Mouse (Mus musculus) midbrain, embryonic 15.5 days (tissue): Measurements from ENCODE around the gene Tmem145. TPM values are rescaled to one million over a fixed set of nuclear protein-coding genes. Genes with fewer than 3 reads are reported as not detected.

Experiments
- ATAC-seq: fragments of 200-750 bp; cut with Nextera tagmentation; replicated peaks from 2 replicates; pipeline ENCODE4 v1.8.0; 2017; ENCODE audit warnings: moderate TSS enrichment
- H3K27ac ChIP-seq: fragments of 300-500 bp; sonication (generic); 2 replicates; pipeline ENCODE4 v1.5.1; 2015; ENCODE audit warnings: mild to moderate bottlenecking, inconsistent platforms
- H3K27me3 ChIP-seq: fragments of 300-500 bp; sonication (generic); replicated peaks from 2 replicates; pipeline ENCODE4 v1.6.1; 2015; ENCODE audit warnings: inconsistent platforms
- H3K36me3 ChIP-seq: fragments of 300-500 bp; sonication (generic); replicated peaks from 2 replicates; pipeline ENCODE4 v1.6.1; 2015; ENCODE audit warnings: inconsistent platforms
- H3K4me1 ChIP-seq: fragments of 300-500 bp; sonication (generic); 2 replicates; pipeline ENCODE4 v1.6.1; 2015; ENCODE audit warnings: inconsistent platforms
- H3K4me2 ChIP-seq: fragments of 300-500 bp; sonication (generic); 2 replicates; pipeline ENCODE4 v1.6.1; 2015; ENCODE audit warnings: inconsistent platforms, mild to moderate bottlenecking, moderate library complexity
- H3K4me3 ChIP-seq: fragments of 300-500 bp; sonication (generic); 2 replicates; pipeline ENCODE4 v1.5.1; 2015; ENCODE audit warnings: mild to moderate bottlenecking, inconsistent platforms
- H3K9ac ChIP-seq: fragments of 300-500 bp; sonication (generic); 2 replicates; pipeline ENCODE4 v1.6.1; 2015; ENCODE audit warnings: mild to moderate bottlenecking, inconsistent platforms
- H3K9me3 ChIP-seq: fragments of 300-500 bp; sonication (generic); 2 replicates; pipeline ENCODE4 v1.6.1; 2016; ENCODE audit warnings: inconsistent platforms
- WGBS: fragments of 180-500 bp; shearing (Covaris S2); methylation state at CpG from one replicate; pipeline ENCODE4 v1.1.7; 2015; ENCODE audit warnings: mixed read lengths; 5-methylcytosine and 5-hydroxymethylcytosine counted together
- polyA plus RNA-seq: library from polyadenylated mRNA; unstranded; fragments of >200 nt; fragmentation: Nextera tagmentation; extraction: Ambion mirVana; gene quantifications from 2 replicates; pipeline ENCODE4 v1.2.1, GENCODE M21; 2015

Tmem145 gene
- polyA plus RNA-seq, 1 experiment from 2014 or later = 102 TPM

DNA sequence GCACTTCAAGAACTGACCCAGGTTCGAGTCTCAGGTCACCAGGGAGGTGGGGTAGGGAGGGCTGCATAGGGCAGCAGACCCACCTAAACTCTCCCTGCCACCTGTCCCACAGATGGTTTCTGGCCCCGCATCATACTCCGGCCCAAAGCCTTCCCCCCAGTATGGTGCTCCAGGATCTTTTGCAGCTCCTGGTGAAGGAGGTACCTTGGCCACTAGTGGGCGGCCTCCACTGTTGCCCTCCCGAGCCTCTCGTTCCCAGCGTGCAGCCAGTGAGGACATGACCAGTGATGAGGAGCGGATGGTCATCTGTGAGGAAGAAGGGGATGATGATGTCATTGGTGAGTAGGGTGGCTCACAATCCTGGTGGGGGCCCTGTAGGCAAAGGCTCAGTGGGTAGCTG, 18.9 kb upstream of the Tmem145 start:
- WGBS = 83% methylated on average over 8 of the region's 8 CpGs
- Histone ChIP-seq H3K4me3 (no peak overlapping the region), H3K9me3 (no peaks in the 10 kb centered on the region), H3K9ac (no peak overlapping the region), H3K27me3 (no peaks in the 10 kb centered on the region), H3K36me3 (peaks cover 66% of the 10 kb centered on the region), H3K4me1 (peaks cover 26% of the 10 kb centered on the region), H3K4me2 (no peak overlapping the region), H3K27ac (no peak overlapping the region)
- no peak for ATAC-seq

DNA sequence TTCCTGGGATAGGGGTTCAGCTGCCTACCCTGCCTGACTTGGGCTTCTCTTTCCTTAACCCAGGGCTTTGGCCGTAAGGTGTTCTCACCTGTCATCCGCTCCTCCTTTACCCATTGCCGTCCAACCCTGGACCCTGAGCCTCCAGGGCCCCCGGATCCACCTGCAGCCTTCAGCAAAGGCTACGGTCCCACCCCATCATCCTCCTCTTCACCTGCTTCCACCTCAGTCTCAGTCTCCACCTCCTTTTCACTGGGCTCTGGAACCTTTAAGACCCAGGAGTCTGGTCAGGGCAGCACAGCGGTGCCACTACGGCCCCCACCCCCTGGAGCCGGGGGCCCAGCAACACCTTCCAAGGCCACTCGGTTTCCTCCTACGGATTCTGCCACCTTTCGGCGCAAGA, 17.9 kb upstream of the Tmem145 start:
- peaks cover 72% of the 10 kb centered on the region for H3K36me3 ChIP-seq
- no peaks in the 10 kb centered on the region for H3K27me3 ChIP-seq
- no peaks in the 10 kb centered on the region for H3K9me3 ChIP-seq
- H3K4me2 ChIP-seq = no peak overlapping the region
- peaks cover 30% of the 10 kb centered on the region for H3K4me1 ChIP-seq
- ATAC-seq = no peak
- H3K27ac ChIP-seq = no peak overlapping the region
- H3K4me3 ChIP-seq = no peak overlapping the region
- H3K9ac ChIP-seq = no peak overlapping the region
- 94% methylated on average over 12 of the region's 12 CpGs for WGBS

- ATAC-seq = no peak
These were observed 17.2 kb upstream of the Tmem145 start for GRCm38 (mm10) chr7:25288721-25289120.

GRCm38 (mm10) chr7:25289925-25290324, 16.0 kb upstream of the Tmem145 start:
- Histone ChIP-seq H3K4me2 (no peak overlapping the region), H3K4me1 (peaks cover 15% of the 10 kb centered on the region), H3K4me3 (no peak overlapping the region), H3K27me3 (no peaks in the 10 kb centered on the region), H3K9me3 (no peaks in the 10 kb centered on the region), H3K9ac (no peak overlapping the region), H3K27ac (no peak overlapping the region), H3K36me3 (peaks cover 86% of the 10 kb centered on the region)
- WGBS = 92% methylated on average over 3 of the region's 3 CpGs
- no peak for ATAC-seq

More at GRCm38 (mm10) chr7:25288721-25289120, 17.2 kb upstream of the Tmem145 start:
- Histone ChIP-seq H3K36me3 (peaks cover 80% of the 10 kb centered on the region), H3K4me3 (no peak overlapping the region), H3K9ac (no peak overlapping the region), H3K9me3 (no peaks in the 10 kb centered on the region), H3K27ac (no peak overlapping the region), H3K4me1 (peaks cover 23% of the 10 kb centered on the region), H3K4me2 (no peak overlapping the region), H3K27me3 (no peaks in the 10 kb centered on the region)
- 88% methylated on average over 3 of the region's 3 CpGs for WGBS

DNA sequence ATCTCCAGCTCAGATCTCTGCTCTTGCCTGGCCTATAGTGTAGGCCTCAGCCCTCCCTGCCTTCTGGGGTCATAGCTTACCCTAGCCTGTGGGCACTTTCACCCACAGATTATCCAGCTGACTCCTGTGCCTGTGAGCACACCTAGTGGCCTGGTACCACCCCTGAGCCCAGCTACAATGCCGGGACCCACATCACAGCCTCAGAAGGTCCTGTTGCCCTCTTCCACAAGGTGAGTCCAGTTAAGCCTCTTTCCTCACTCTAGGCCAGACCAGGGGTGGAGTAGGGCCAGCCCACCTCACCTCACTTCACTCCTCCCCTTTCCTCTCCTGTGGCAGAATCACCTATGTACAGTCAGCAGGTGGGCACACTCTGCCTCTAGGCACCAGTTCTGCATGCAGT, 15.4 kb upstream of the Tmem145 start:
- Histone ChIP-seq H3K4me1 (peaks cover 15% of the 10 kb centered on the region), H3K27me3 (no peaks in the 10 kb centered on the region), H3K4me3 (no peak overlapping the region), H3K27ac (no peak overlapping the region), H3K4me2 (no peak overlapping the region), H3K9me3 (no peaks in the 10 kb centered on the region), H3K36me3 (peaks cover 85% of the 10 kb centered on the region), H3K9ac (no peak overlapping the region)
- WGBS = 95% methylated on average over 1 of the region's 1 CpGs
- ATAC-seq = no peak

- ATAC-seq = 0 out of 2 replicates have a peak, but pooled peaks have one; percentile 13
- no peak overlapping the region for H3K27ac ChIP-seq
- 91% methylated on average over 2 of the region's 2 CpGs for whole genome bisulfite sequencing
- H3K9me3 ChIP-seq = no peaks in the 10 kb centered on the region
- peaks cover 20% of the 10 kb centered on the region for H3K4me1 ChIP-seq
- H3K36me3 ChIP-seq = peaks cover 81% of the 10 kb centered on the region
- H3K4me2 ChIP-seq = no peak overlapping the region
- H3K27me3 ChIP-seq = no peaks in the 10 kb centered on the region
- H3K4me3 ChIP-seq = no peak overlapping the region
- H3K9ac ChIP-seq = no peak overlapping the region
These were observed 15.0 kb upstream of the Tmem145 start for GRCm38 (mm10) chr7:25290911-25291310.

GRCm38 (mm10) chr7:25292107-25292506, 13.8 kb upstream of the Tmem145 start:
- Histone ChIP-seq H3K9ac (no peak overlapping the region), H3K4me3 (no peak overlapping the region), H3K4me2 (no peak overlapping the region), H3K4me1 (peaks cover 30% of the 10 kb centered on the region), H3K36me3 (peaks cover 69% of the 10 kb centered on the region), H3K27me3 (no peaks in the 10 kb centered on the region), H3K27ac (0 out of 2 replicates have a peak overlapping the region, but pooled peaks have one; percentile 13), H3K9me3 (no peaks in the 10 kb centered on the region)
- WGBS = 65% methylated on average over 7 of the region's 7 CpGs
- ATAC-seq = no peak

- Histone ChIP-seq H3K4me3 (no peak overlapping the region), H3K4me1 (peaks cover 33% of the 10 kb centered on the region), H3K27me3 (no peaks in the 10 kb centered on the region), H3K9me3 (no peaks in the 10 kb centered on the region), H3K27ac (peak overlapping the region; percentile 31), H3K36me3 (peaks cover 58% of the 10 kb centered on the region), H3K9ac (no peak overlapping the region), H3K4me2 (no peak overlapping the region)
- 82% methylated on average over 10 of the region's 10 CpGs for WGBS
- no peak for ATAC-seq
These were observed 12.6 kb upstream of the Tmem145 start for GRCm38 (mm10) chr7:25293191-25293739.

DNA sequence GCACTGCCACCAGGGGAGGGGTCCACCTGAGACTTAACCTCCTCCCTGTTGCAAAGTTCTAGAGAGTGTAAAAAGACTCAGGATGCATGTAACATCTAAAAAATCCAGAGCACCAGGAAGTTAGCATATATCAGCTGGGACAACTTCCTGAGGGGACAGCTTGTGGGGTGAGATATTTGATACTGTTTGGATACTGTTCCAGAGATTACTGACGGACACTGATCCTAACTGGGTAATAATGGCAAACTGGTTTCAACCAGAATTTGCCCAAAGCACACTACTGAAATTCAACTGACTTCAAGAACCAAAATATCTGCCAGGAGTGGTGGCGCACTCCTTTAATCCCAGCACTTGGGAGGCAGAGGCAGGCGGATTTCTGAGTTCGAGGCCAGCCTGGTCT, 11.4 kb upstream of the Tmem145 start:
- H3K36me3 ChIP-seq = peaks cover 46% of the 10 kb centered on the region
- H3K9ac ChIP-seq = no peak overlapping the region
- H3K4me1 ChIP-seq = peaks cover 35% of the 10 kb centered on the region
- H3K4me3 ChIP-seq = no peak overlapping the region
- no peak overlapping the region for H3K4me2 ChIP-seq
- WGBS = 94% methylated on average over 4 of the region's 4 CpGs
- ATAC-seq = no peak
- H3K9me3 ChIP-seq = no peaks in the 10 kb centered on the region
- H3K27ac ChIP-seq = 0 out of 2 replicates have a peak overlapping the region, but pooled peaks have one; percentile 9
- H3K27me3 ChIP-seq = no peaks in the 10 kb centered on the region

DNA sequence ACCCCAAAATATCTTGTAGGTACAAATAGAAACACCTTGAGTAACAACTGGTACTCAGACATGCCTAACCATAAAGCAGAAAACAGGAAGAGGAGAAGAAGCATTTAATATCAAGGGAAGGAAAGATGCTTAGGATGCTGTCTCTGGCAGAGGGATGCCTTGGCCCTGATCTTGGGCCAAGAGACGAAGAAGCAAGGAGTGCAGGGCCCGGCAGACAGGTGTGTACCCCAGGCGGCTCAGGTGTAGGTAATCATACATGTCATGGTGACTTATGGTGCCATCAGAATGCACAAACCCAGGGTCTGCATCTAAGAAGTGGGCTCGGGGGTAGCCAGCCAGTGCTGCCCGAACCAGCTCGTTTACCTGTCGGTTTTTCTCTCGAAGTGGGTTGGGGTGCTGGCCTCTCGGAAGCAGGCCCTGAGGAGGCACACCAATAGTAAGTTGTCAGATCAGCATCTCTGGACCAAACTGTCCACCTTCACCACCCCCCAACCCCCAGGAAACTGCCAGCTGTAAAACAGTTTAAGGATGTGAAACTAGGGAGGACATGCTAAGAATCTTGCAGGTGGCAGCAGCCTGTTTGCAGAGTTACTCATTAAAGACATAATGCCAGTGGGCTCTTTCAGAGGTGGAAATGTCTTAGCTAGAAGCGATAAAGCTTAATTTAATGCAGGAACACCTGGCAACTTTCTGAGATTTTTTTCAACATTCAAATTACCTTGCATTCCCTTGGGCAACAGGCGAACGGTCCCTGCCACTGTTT, 10.8 kb upstream of the Tmem145 start:
- H3K36me3 ChIP-seq = peaks cover 40% of the 10 kb centered on the region
- no peak overlapping the region for H3K27ac ChIP-seq
- no peak for ATAC-seq
- H3K4me2 ChIP-seq = peak overlapping the region; percentile 61; the same call in 1 of the 2 replicates
- 90% methylated on average over 12 of the region's 12 CpGs for WGBS
- no peaks in the 10 kb centered on the region for H3K27me3 ChIP-seq
- H3K9me3 ChIP-seq = no peaks in the 10 kb centered on the region
- no peak overlapping the region for H3K4me3 ChIP-seq
- H3K9ac ChIP-seq = no peak overlapping the region
- H3K4me1 ChIP-seq = peaks cover 35% of the 10 kb centered on the region

GRCm38 (mm10) chr7:25296945-25297453, 8.9 kb upstream of the Tmem145 start:
- Histone ChIP-seq H3K36me3 (peaks cover 26% of the 10 kb centered on the region), H3K4me3 (peak overlapping the region; percentile 88), H3K9ac (peak overlapping the region; percentile 74), H3K9me3 (no peaks in the 10 kb centered on the region), H3K27me3 (no peaks in the 10 kb centered on the region), H3K4me2 (peak overlapping the region; percentile 61), H3K4me1 (peaks cover 33% of the 10 kb centered on the region), H3K27ac (peak overlapping the region; percentile 97)
- peak; percentile 44 for ATAC-seq
- WGBS = 1% methylated on average over 21 of the region's 21 CpGs

DNA sequence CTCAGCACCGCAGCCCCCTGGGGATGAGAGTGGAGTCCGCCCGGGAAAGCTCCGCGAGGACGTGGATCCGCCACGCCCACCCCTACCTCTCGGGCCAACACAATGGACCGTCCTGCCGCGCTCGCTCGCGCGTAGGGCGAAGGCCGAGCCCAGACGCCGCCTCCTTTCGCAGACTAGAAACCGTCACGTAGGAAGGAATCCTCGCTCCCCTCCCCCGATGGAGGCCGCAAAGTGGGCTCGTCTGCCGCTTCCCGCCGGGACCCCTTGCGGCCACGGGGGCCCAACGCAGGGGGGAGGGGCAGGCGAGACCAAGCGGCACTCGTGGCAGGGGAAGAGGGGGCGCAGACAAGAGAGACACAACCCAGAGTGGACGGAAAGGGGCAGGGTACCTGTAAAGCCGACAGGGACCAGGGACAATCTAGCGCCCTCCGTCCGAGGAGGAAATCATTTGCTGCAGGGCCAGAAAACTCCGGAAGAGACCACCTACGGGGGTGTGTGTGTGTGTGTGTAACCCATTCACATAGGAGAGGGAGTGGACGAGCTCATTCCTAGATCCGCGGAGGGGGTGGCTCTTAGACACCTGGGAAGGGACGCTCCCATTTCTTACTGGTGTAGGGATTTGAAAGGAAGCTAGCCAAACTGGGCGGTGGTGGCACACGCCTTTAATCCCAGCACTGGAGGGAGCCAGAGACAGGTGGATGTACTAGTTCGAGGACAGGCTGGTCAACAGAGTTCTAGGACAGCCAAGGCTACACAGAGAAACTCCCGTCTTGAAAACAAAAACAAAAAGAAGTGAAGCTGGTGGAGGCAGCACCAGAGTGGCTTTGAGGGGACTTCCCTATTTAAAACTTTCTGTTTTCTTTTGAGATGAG, 8.2 kb upstream of the Tmem145 start, which contains the start of gene Pafah1b3:
Gene Pafah1b3 (minus strand): TSS at position 533 of the 872 bp plus-strand sequence.
- H3K9ac ChIP-seq = peak within 1 kb of the TSS; percentile 74
- peak within 1 kb of the TSS; percentile 61 for H3K4me2 ChIP-seq
- peak within 1 kb of the TSS; percentile 97 for H3K27ac ChIP-seq
- ATAC-seq = peak; percentile 89
- H3K36me3 ChIP-seq = peaks cover 20% of the 10 kb centered on the region
- peaks cover 29% of the 10 kb centered on the region for H3K4me1 ChIP-seq
- H3K9me3 ChIP-seq = no peaks in the 10 kb centered on the region
- under 1% methylated on average over 52 of the region's 52 CpGs for WGBS
- H3K27me3 ChIP-seq = no peaks in the 10 kb centered on the region
- peak within 1 kb of the TSS; percentile 88 for H3K4me3 ChIP-seq
